Mouse (Mus musculus) lung, postnatal 4 days (tissue): ENCODE data around the gene Acrv1.
"Not testable (repeated sequence)": the region's sequence is repeated elsewhere in the genome, so short reads cannot be mapped to it uniquely, and the experiment has no call there.

Experiments used
- DNase-seq, 2 experiments: peaks; one replicate each; pipeline ENCODE4 v3.0.0; 2021

Gene Acrv1

GRCm38 (mm10) chr9:36692920-36693319, at the start of gene Acrv1:
Gene Acrv1 (plus strand): TSS chr9:36693220.
- no peak for DNase-seq

- not testable (repeated sequence) for DNase-seq
These were observed 49.7 kb upstream of the Acrv1 start, which contains the start of gene A630095E13Rik for GRCm38 (mm10) chr9:36643276-36643675. Gene A630095E13Rik (minus strand): TSS chr9:36643376.

- DNase-seq: no peak
These were observed 11.6 kb upstream of the Acrv1 start for GRCm38 (mm10) chr9:36681424-36681823.

GRCm38 (mm10) chr9:36687329-36687728, 5.7 kb upstream of the Acrv1 start:
- DNase-seq: no peak

GRCm38 (mm10) chr9:36694276-36694675, 1.3 kb downstream of the Acrv1 start:
- DNase-seq: peak in 1 of 2 experiments; percentile 23

- no peak for DNase-seq
These were observed 12.9 kb downstream of the Acrv1 start for GRCm38 (mm10) chr9:36705923-36706322.

- no peak for DNase-seq
These were observed 14.3 kb downstream of the Acrv1 start for GRCm38 (mm10) chr9:36707304-36707703.

GRCm38 (mm10) chr9:36716624-36717023, 23.6 kb downstream of the Acrv1 start:
- no peak for DNase-seq

- peak; percentile 91 to 92 for DNase-seq
These were observed 33.4 kb downstream of the Acrv1 start for GRCm38 (mm10) chr9:36726131-36727033.

- no peak for DNase-seq
These were observed 34.2 kb downstream of the Acrv1 start, which contains the start of gene Chek1 for GRCm38 (mm10) chr9:36727034-36727755. Gene Chek1 (minus strand): TSS chr9:36727065.
